Mouse (Mus musculus): ENCODE results near the gene Ell2. TPM values are rescaled to one million over a fixed set of nuclear protein-coding genes. Genes with fewer than 3 reads are reported as not detected.
A peak's percentile ranks its signal among the peaks of the same experiment; 100 is the strongest.

Gene Ell2
- polyA plus RNA-seq, 1 experiment from 2014 or later = 1.8 TPM

GRCm38 (mm10) chr13:75789061-75789834 lies 82.7 kb downstream of the Ell2 start:
- 89% methylated on average over 2 of the region's 2 CpGs for WGBS
- H3K4me1 ChIP-seq (ENCODE audit: control insufficient read depth, insufficient read depth, low read depth, low read length) = no peaks in the 10 kb centered on the region
- no peaks in the 10 kb centered on the region for H3K36me3 ChIP-seq (ENCODE audit: control insufficient read depth, insufficient read depth, low read length)
- H3K9ac ChIP-seq (ENCODE audit: low read depth, low read length) = no peak overlapping the region
- H3K4me3 ChIP-seq (ENCODE audit: low read length) = no peak overlapping the region
- no peak for ATAC-seq
- no peaks in the 10 kb centered on the region for H3K27me3 ChIP-seq (replicated peaks; ENCODE audit: control insufficient read depth, insufficient read depth, low read length)
- no peak overlapping the region for H3K4me2 ChIP-seq (ENCODE audit: low read length)
- no peaks in the 10 kb centered on the region for H3K9me3 ChIP-seq (ENCODE audit: control insufficient read depth, low read length)
- no peak overlapping the region for H3K27ac ChIP-seq (ENCODE audit: low read depth, low read length)

GRCm38 (mm10) chr13:75790550-75791205 lies 84.1 kb downstream of the Ell2 start:
- Histone ChIP-seq H3K4me3 (ENCODE audit: low read length) (no peak overlapping the region), H3K4me1 (ENCODE audit: control insufficient read depth, insufficient read depth, low read depth, low read length) (no peaks in the 10 kb centered on the region), H3K27me3 (replicated peaks; ENCODE audit: control insufficient read depth, insufficient read depth, low read length) (no peaks in the 10 kb centered on the region), H3K4me2 (ENCODE audit: low read length) (no peak overlapping the region), H3K9me3 (ENCODE audit: control insufficient read depth, low read length) (no peaks in the 10 kb centered on the region), H3K9ac (ENCODE audit: low read depth, low read length) (no peak overlapping the region), H3K36me3 (ENCODE audit: control insufficient read depth, insufficient read depth, low read length) (no peaks in the 10 kb centered on the region), H3K27ac (ENCODE audit: low read depth, low read length) (no peak overlapping the region)
- 87% methylated on average over 1 of the region's 1 CpGs for WGBS
- ATAC-seq = no peak

- WGBS = 69% methylated on average over 6 of the region's 6 CpGs
- Histone ChIP-seq H3K27ac (ENCODE audit: low read depth, low read length) (no peak overlapping the region), H3K4me3 (ENCODE audit: low read length) (no peak overlapping the region), H3K9ac (ENCODE audit: low read depth, low read length) (no peak overlapping the region), H3K36me3 (ENCODE audit: control insufficient read depth, insufficient read depth, low read length) (no peaks in the 10 kb centered on the region), H3K27me3 (replicated peaks; ENCODE audit: control insufficient read depth, insufficient read depth, low read length) (no peaks in the 10 kb centered on the region), H3K4me1 (ENCODE audit: control insufficient read depth, insufficient read depth, low read depth, low read length) (no peaks in the 10 kb centered on the region), H3K4me2 (ENCODE audit: low read length) (no peak overlapping the region), H3K9me3 (ENCODE audit: control insufficient read depth, low read length) (no peaks in the 10 kb centered on the region)
- no peak for ATAC-seq
Measured at GRCm38 (mm10) chr13:75793863-75794629, 87.5 kb downstream of the Ell2 start.

DNA sequence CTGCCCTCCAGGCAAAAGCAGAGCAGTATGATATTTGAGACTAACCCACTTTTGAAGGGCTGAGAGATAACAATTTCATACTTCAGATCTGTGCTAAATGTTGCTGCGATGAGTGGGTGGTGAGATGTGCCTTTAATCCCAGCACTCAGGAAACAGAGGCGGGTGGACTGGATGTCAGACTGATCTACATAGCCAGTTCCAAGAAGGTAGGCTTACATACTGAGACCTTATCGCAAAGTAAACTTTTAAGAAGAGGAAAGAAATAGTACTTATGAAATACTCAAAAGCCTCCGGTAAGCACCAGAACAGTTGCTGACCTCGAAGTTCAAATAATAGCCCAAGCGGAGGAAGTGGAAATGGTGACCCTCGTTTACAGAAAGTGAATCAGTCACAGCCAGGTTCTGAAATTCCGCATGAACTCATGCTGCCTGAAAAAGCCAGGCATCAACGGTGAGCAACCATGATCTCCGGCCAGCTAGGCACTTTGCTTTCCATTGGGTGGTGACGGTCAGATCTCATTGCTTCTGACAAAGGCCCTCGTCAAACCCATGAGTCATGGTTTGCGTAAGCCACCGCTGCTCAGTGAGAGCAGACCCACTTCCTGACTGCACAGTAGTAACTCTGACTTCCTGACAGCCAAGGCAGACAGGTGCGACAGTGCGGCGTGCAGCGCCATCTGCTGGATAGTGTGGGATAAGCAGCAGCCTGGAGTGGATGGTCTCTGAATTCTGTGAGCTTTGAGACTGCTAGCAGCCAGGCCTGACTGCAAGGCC lies 91.0 kb downstream of the Ell2 start:
- Histone ChIP-seq H3K27ac (ENCODE audit: low read depth, low read length) (no peak overlapping the region), H3K9ac (ENCODE audit: low read depth, low read length) (peak overlapping the region; percentile 33), H3K4me2 (ENCODE audit: low read length) (peak overlapping the region; percentile 52), H3K27me3 (replicated peaks; ENCODE audit: control insufficient read depth, insufficient read depth, low read length) (no peaks in the 10 kb centered on the region), H3K4me1 (ENCODE audit: control insufficient read depth, insufficient read depth, low read depth, low read length) (no peaks in the 10 kb centered on the region), H3K36me3 (ENCODE audit: control insufficient read depth, insufficient read depth, low read length) (no peaks in the 10 kb centered on the region), H3K9me3 (ENCODE audit: control insufficient read depth, low read length) (no peaks in the 10 kb centered on the region), H3K4me3 (ENCODE audit: low read length) (peak overlapping the region; percentile 21)
- ATAC-seq = peak; percentile 99
- 35% methylated on average over 18 of the region's 18 CpGs for WGBS

GRCm38 (mm10) chr13:75798413-75799302 lies 92.1 kb downstream of the Ell2 start:
- H3K4me2 ChIP-seq (ENCODE audit: low read length) = no peak overlapping the region
- WGBS = 70% methylated on average over 7 of the region's 7 CpGs
- no peak overlapping the region for H3K9ac ChIP-seq (ENCODE audit: low read depth, low read length)
- no peaks in the 10 kb centered on the region for H3K36me3 ChIP-seq (ENCODE audit: control insufficient read depth, insufficient read depth, low read length)
- H3K27ac ChIP-seq (ENCODE audit: low read depth, low read length) = no peak overlapping the region
- ATAC-seq = no peak
- no peaks in the 10 kb centered on the region for H3K27me3 ChIP-seq (replicated peaks; ENCODE audit: control insufficient read depth, insufficient read depth, low read length)
- H3K9me3 ChIP-seq (ENCODE audit: control insufficient read depth, low read length) = no peaks in the 10 kb centered on the region
- H3K4me1 ChIP-seq (ENCODE audit: control insufficient read depth, insufficient read depth, low read depth, low read length) = no peaks in the 10 kb centered on the region
- H3K4me3 ChIP-seq (ENCODE audit: low read length) = no peak overlapping the region

DNA sequence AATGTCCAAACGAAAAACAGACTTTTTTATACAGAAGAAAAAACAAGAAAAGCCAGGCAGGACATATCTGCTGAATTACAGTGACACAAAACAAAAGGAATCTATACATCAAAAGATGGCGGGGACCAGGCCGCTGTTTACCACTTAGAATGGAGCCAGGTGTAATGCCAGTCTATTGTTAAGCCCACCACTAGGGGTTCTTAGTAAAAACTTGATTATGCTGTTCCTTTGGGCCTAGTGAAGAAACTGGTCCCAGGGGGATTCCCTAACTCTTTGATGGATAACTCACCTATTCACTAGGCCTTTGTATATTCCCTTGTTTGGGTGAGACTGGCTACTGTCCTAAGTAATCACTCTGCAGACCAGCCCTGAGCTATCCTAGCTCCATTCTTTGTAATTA lies 92.9 kb downstream of the Ell2 start:
- H3K27ac ChIP-seq (ENCODE audit: low read depth, low read length) = no peak overlapping the region
- H3K4me3 ChIP-seq (ENCODE audit: low read length) = no peak overlapping the region
- no peaks in the 10 kb centered on the region for H3K9me3 ChIP-seq (ENCODE audit: control insufficient read depth, low read length)
- H3K27me3 ChIP-seq (replicated peaks; ENCODE audit: control insufficient read depth, insufficient read depth, low read length) = no peaks in the 10 kb centered on the region
- H3K4me1 ChIP-seq (ENCODE audit: control insufficient read depth, insufficient read depth, low read depth, low read length) = no peaks in the 10 kb centered on the region
- no peak overlapping the region for H3K4me2 ChIP-seq (ENCODE audit: low read length)
- ATAC-seq = no peak
- no peaks in the 10 kb centered on the region for H3K36me3 ChIP-seq (ENCODE audit: control insufficient read depth, insufficient read depth, low read length)
- WGBS = 85% methylated on average over 3 of the region's 3 CpGs
- H3K9ac ChIP-seq (ENCODE audit: low read depth, low read length) = no peak overlapping the region

- no peaks in the 10 kb centered on the region for H3K4me1 ChIP-seq (ENCODE audit: control insufficient read depth, insufficient read depth, low read depth, low read length)
- no peak overlapping the region for H3K4me2 ChIP-seq (ENCODE audit: low read length)
- WGBS = 93% methylated on average over 1 of the region's 1 CpGs
- no peak for ATAC-seq
- no peaks in the 10 kb centered on the region for H3K9me3 ChIP-seq (ENCODE audit: control insufficient read depth, low read length)
- H3K36me3 ChIP-seq (ENCODE audit: control insufficient read depth, insufficient read depth, low read length) = no peaks in the 10 kb centered on the region
- H3K9ac ChIP-seq (ENCODE audit: low read depth, low read length) = no peak overlapping the region
- H3K27ac ChIP-seq (ENCODE audit: low read depth, low read length) = no peak overlapping the region
- H3K4me3 ChIP-seq (ENCODE audit: low read length) = no peak overlapping the region
- H3K27me3 ChIP-seq (replicated peaks; ENCODE audit: control insufficient read depth, insufficient read depth, low read length) = no peaks in the 10 kb centered on the region
Measured at GRCm38 (mm10) chr13:75807969-75808368, 101.4 kb downstream of the Ell2 start.

- no peaks in the 10 kb centered on the region for H3K27me3 ChIP-seq (replicated peaks; ENCODE audit: control insufficient read depth, insufficient read depth, low read length)
- ATAC-seq = no peak
- H3K4me1 ChIP-seq (ENCODE audit: control insufficient read depth, insufficient read depth, low read depth, low read length) = no peaks in the 10 kb centered on the region
- no peaks in the 10 kb centered on the region for H3K36me3 ChIP-seq (ENCODE audit: control insufficient read depth, insufficient read depth, low read length)
- H3K27ac ChIP-seq (ENCODE audit: low read depth, low read length) = no peak overlapping the region
- no peaks in the 10 kb centered on the region for H3K9me3 ChIP-seq (ENCODE audit: control insufficient read depth, low read length)
- no peak overlapping the region for H3K9ac ChIP-seq (ENCODE audit: low read depth, low read length)
- H3K4me2 ChIP-seq (ENCODE audit: low read length) = no peak overlapping the region
- WGBS = 92% methylated on average over 1 of the region's 1 CpGs
- no peak overlapping the region for H3K4me3 ChIP-seq (ENCODE audit: low read length)
Measured at GRCm38 (mm10) chr13:75809957-75810356, 103.4 kb downstream of the Ell2 start.

Measured in hindbrain, embryonic 16.5 days (tissue).